Mouse (Mus musculus) kidney, postnatal 10 days (tissue): ENCODE data around the gene Trappc4.
"Not testable (repeated sequence)": the region's sequence is repeated elsewhere in the genome, so short reads cannot be mapped to it uniquely, and the experiment has no call there.

Source experiments
- DNase-seq: peaks from one replicate; pipeline ENCODE4 v3.0.0; 2021; ENCODE audit warnings: mixed read lengths

Trappc4 gene

GRCm38 (mm10) chr9:44405011-44405410, 2.4 kb downstream of the Trappc4 start:
- no peak for DNase-seq

GRCm38 (mm10) chr9:44401081-44401480, 6.3 kb downstream of the Trappc4 start:
- peak; percentile 69 for DNase-seq

DNA sequence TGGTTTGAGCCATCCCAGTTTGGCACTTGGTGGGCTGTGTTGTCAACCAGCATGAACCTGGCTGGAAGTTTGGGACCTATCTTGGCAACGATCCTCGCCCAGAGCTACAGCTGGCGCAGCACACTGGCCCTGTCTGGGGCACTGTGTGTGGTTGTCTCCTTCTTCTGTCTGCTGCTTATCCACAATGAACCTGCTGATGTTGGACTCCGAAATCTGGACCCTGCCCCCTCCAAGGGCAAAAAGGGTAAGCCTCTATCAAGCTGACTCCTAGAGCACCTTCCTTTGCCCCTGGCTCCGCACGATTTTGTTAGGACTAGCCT, 7.6 kb downstream of the Trappc4 start:
- no peak for DNase-seq

DNA sequence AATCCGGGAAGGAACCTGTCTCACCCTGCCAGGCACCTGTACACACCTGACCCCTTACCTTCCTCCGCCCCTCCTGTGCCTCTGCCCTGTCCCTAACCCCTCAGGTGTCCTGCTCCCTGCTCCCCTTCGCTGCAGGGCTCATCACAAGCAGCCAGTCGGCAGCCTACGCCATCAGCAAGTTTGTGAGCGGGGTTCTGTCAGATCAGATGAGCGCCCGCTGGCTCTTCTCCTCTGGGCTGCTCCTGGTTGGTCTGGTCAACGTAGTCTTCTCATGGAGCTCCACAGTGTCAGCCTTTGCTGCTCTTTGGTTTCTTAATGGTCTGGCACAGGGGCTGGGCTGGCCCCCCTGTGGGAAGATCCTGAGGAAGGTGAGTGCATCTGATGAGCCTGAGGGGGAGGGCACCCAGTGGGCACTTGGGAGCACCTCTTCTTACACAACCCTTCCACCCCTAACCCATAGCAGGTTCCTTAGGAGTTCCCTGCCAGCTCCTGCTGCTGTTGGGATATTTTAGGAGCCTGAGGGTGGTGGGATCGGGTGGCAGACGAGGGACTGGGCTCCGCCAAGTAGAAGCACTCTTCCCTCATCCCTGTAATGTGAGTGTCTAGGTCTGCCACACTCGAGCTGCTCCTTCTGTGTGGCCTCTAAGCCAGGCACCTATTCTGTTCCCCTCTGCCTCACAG, 8.1 kb downstream of the Trappc4 start:
- peak; percentile 26 for DNase-seq

- DNase-seq, result no peak
Measured at GRCm38 (mm10) chr9:44398551-44398950, 8.8 kb downstream of the Trappc4 start.

GRCm38 (mm10) chr9:44398087-44398486, 9.3 kb downstream of the Trappc4 start:
- DNase-seq, result peak; percentile 76

- DNase-seq, result peak; percentile 96
Measured at GRCm38 (mm10) chr9:44396684-44397411, 10.6 kb downstream of the Trappc4 start, which contains the start of gene Slc37a4. Gene Slc37a4, plus strand, starts transcription at chr9:44396852.

- DNase-seq, result peak; percentile 90
Measured at GRCm38 (mm10) chr9:44391466-44391865, 15.9 kb downstream of the Trappc4 start.

GRCm38 (mm10) chr9:44389273-44389672, 18.1 kb downstream of the Trappc4 start:
- peak; percentile 70 for DNase-seq

DNA sequence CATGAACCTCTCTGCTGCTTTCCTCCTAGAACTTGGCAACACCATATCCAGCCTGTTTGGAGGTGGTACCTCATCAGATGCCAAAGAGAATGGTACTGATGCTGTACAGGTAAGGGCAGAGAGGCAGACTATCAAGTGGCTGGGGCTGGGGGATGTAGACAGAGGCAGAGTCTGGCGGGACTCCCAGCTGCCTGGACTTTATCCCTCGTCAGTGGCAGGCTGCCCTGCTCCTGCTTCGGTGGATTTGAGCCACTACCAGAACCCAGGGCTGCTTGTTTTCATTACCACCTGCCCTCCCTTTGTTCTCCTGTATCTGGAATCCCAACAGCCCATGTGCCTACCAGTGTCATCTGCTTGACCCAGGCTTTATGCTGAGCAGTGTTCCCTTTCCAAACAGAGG, 20.2 kb downstream of the Trappc4 start:
- DNase-seq, result no peak

DNA sequence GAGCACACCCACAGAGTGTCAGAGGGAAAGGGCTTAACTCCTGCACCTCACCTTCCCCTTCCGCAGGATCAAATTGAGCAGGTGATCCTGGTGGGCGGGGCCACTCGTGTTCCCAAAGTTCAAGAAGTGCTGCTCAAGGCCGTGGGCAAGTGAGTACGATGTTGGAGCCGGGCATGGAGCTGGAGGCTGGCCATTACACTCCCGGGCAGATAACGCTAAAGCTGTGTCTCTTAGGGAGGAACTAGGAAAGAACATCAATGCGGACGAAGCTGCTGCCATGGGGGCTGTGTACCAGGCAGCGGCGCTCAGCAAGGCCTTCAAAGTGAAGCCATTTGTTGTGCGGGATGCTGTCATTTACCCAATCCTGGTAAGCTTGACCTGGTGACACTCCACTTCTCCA, 22.8 kb downstream of the Trappc4 start:
- no peak for DNase-seq

DNA sequence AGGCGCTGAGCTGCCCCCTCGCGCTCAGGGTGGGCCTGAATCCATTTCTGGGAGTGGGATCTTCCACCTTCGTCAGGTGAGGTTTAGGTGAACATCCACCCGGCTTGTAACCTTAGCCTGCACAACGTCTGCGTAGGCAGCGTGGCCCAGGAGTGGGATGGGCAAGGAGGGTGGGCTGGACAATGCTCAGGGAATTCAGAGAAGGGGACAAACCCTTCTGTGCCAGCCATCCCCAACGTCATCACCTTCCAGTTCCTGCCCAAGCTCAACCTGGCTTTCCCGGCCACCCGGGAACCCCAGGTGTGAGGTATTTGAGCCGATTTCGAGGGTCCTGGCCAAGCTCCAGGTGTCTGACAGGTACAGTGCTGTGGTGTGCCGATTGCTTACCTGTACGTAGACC, 27.5 kb downstream of the Trappc4 start:
- DNase-seq, result peak; percentile 34

DNA sequence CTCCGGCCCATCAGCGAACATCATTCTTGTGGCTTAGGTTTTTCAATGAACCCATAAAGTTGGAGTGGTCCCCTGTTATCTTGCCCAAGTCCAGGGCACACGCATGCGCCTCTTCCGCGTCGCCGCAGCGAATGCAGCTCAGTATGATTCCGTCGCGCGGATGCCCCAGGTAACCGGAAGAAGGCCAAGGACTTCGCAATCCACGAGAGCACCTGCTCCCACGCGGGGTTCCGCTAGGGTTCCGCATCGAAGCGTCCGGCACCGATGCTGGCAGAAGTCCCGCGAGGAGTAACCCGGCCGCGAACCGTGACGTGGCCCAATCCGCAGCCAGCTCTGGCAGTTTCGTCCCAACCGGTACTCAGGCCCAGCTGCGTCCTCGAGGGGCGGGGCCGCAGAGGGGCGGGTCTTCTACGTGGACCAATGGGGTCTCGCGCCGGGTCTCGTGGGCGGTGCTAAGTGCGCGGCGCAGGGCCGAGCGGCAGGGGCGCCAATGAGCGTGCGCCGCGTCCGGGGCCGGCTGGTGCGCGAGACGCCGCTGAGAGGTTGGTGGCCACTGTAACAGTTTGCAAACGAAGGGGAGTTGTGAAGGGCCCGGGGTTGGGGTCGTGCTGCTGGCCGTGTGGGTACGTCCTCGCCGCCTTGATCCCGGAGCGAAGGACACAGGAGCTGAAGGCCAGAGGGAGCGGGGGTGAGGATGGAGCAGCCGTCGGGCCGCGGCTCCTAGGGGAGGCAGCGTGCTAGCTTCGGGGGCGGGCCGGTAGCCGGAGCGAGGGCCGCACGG, 28.2 kb downstream of the Trappc4 start, which contains the start of gene Hyou1:
Hyou1 (plus strand) TSS at position 437 of the 781 bp plus-strand sequence.
- peak; percentile 100 for DNase-seq

- DNase-seq, result no peak
Measured at GRCm38 (mm10) chr9:44378153-44378730, 29.2 kb downstream of the Trappc4 start.

DNA sequence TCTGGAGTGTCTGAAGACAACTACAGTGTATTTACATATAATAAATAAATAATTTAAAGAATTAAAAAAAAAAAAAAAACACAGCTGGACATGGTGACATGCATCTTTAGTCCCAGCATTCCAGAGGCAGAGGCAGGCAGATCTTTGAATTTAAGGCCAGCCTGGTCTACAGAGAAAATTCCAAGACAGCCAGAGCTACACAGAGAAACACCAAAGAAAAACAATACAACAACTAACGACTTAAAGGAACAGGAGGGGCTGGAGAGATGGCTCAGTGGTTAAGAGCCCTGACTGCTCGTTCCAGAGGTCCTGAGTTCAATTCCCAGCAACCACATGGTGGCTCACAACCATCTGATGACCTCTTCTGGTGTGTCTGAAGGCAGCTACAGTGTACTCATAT, 30.1 kb downstream of the Trappc4 start:
- not testable (repeated sequence) for DNase-seq

GRCm38 (mm10) chr9:44376141-44376540, 31.3 kb downstream of the Trappc4 start:
- DNase-seq, result no peak

DNA sequence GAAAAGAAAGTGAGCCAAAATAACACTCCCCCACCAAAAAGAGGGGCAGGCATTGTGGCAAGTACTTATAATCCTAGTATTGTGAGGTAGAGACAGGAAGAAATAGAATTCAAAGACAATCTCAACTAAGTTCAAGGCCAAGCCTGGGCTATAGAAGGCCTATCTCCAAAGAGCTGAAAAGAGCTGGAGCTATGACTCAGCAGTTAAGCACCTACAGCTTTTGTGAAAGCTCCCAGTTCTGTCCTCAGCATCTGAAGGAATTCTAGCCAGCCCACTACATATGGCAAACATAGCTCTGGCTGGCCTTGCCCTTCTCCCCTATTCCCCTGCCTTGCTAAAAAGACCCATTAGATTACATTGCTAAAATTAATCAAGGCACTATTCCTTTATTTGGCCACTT, 34.0 kb downstream of the Trappc4 start:
- DNase-seq, result no peak

DNA sequence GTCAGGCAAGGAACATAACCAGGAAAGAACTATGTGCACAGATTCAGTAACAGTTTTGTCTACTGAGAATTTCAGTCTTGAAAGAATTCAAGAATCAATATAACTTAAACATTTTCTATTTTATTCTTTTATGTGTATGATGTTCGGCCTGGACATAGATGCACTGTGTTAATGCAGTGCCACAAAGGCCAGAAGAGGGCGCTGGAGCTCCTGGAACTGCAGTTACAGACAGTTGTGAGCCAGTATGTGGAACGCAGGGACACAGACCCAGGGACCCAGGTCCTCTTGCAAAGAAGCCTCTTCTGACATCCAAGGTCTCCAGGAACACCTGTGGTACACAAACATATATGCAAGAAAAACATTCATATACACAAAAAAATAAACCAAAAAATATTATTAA, 42.9 kb downstream of the Trappc4 start:
- peak; percentile 33 for DNase-seq

- not testable (repeated sequence) for DNase-seq
Measured at GRCm38 (mm10) chr9:44361931-44362330, 45.5 kb downstream of the Trappc4 start.

- peak; percentile 97 for DNase-seq
Measured at GRCm38 (mm10) chr9:44361190-44361917, 46.0 kb downstream of the Trappc4 start, which contains the start of gene Vps11. Gene Vps11, minus strand, starts transcription at chr9:44361670.

DNA sequence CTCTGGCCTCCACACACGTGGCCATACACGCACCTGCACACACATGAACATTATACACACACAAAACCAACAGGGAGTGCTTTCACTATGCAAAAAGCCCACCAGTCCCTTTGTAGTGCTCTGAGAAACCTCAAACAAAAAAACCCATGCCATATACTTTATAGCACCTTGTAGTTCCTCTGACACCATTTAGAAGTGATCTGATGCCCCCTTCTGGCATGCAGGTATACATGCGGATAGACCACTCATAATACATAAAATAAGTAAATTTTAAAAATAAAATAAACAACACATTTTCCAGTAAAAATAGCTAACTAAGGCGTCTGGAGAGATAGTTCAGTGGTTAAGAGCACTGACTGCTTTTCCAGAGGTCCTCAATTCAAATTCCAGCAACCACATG, 50.2 kb downstream of the Trappc4 start:
- no peak for DNase-seq
